Mouse (Mus musculus): ENCODE data around the gene Chtop.

The Chtop gene

GRCm38 (mm10) chr3:90509747-90510123, 437 bp upstream of the Chtop start:
- DNase-seq: no peak

GRCm38 (mm10) chr3:90508287-90508949, 880 bp downstream of the Chtop start:
- no peak for DNase-seq

DNA sequence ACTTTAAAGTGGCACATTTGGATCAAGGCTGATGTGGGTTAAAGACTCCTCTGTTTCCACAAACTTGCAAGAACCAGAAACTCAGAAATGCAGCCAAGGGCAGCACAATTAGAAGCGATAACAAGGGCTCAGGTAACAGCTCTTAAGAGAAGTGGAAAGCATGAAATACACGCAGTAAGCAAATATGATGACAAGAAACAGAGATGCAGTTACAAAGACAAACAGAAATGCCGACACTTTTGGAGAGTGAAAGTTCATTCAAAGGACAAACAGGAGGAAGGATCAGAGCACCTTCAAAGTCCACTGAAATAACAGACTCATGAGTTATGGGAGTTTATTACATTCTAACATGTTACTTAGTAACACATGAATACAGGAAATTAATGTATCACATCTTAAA, 2.9 kb downstream of the Chtop start:
- no peak for DNase-seq

DNA sequence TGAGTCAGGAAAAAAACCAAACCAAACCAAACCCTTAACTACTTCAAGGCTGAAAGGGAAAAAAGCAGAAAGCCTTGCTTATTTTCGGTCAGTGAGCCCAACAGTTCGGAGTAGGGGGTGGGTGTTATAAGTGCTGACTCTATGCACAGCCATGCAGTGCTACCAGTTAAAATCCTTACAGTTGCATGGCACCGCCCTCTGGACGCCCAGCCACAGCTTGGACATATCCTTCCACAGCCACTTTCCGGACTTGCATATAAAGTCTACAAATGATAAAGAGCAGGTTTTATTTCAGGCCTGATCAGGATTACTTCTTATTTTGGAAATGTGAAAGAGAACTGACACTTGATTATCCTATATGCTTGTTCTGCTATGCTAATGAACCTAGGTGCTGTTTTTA, 4.1 kb downstream of the Chtop start:
- DNase-seq: no peak

DNA sequence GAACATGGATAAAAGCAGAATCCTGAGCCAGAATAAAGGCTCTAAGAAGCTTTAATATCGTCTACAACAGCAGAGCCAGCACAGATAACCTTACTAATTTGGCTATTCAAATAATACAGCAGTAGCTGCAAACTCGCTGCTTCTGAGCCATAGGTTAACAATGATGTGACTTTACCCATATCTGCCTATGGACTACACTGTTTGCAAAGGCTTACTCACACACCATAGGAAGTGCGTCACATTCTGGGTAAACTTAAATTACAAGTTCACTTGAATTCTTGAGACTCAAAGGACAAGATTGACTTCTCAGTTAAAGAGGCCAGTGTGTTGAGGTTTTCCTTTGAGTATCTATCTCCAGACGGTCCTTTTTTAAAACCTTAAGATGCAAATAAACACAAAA, 5.9 kb downstream of the Chtop start:
- DNase-seq: no peak

DNA sequence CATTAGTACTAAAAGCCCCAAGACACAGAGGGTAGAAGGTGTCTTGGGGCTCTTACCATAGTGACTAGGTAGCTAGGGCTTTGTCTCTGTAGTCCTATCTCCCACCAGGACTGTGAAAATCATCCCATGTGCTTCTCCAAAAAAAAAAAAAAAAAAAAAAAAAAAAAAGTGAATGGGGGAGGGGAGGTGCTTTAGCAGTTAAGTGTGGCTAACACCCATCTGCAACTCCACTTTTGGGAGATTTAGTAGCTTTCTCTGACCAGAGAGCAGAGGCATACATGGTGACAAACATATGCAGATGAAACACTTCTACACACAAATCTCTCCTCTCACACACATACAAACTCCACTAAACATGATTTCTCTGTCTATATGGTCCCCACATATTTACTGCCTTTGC, 11.7 kb downstream of the Chtop start:
- no peak for DNase-seq

GRCm38 (mm10) chr3:90495850-90496525, 13.3 kb downstream of the Chtop start:
- no peak for DNase-seq

DNA sequence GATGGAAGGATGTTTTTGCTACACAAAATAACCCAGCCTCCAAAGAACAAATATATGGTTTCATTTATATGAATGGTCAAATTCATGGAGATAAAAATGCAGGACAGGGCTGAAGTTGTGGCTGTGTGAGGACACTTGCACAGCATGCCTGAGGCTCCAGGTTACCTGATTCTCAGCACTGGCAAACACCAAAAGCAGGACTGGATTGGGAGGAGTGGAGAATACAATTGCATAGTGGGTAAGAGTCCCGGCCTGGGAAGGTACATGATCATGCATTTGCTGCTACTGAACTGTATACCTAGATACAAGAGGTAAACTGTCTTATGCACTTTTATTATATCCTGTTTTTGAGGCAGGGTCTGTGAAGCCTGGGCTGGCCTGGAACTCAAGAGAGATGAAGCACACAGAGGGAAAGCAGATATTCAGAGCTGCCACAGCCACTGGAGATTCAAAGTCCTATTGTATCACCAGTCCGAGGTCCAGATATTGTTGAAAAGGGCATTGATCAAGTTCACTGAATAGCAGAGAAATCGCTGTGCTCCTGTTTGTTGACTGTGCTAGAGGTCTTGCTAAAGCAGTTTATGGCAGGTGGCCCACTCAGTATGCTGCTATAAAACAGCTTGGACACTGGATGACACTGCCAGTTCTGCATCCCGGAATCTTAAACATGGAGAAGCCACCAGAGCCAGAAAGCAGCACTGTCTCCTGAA, 15.3 kb downstream of the Chtop start:
- no peak for DNase-seq

- peak; percentile 54 for DNase-seq
Measured at GRCm38 (mm10) chr3:90491350-90491749, 17.9 kb downstream of the Chtop start.

DNA sequence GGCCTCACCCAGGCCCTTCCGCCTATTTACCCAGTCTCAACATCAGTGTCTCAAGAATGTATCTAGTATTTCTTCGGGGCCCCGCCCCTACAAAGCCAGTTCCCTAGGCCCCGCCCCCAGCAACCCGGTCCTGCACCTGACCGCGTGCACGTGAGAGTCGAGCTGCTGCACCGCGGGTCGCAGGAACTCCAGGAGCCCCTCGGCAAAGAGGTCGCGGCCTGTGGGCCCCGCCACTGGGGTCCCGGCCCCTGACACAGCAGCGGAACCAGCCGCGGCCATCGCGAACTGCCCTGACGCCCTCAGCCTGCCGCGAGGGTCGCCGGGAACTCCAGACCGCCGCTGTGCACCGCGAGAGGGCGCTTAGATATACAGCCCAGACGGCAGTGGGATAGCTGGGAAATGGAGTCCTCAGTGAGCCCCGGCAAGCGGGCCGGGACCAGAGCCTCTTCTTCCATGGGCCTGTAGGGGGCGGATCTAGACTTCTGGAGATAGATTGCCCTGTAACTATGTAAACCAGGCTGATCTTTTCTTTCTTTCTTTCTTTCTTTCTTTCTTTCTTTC, 18.5 kb downstream of the Chtop start, which contains the start of gene Snapin:
Gene Snapin (minus strand): TSS at position 338 of the 561 bp plus-strand sequence.
- DNase-seq: peak; percentile 94

GRCm38 (mm10) chr3:90488576-90488975, 20.7 kb downstream of the Chtop start:
- DNase-seq: no peak

DNA sequence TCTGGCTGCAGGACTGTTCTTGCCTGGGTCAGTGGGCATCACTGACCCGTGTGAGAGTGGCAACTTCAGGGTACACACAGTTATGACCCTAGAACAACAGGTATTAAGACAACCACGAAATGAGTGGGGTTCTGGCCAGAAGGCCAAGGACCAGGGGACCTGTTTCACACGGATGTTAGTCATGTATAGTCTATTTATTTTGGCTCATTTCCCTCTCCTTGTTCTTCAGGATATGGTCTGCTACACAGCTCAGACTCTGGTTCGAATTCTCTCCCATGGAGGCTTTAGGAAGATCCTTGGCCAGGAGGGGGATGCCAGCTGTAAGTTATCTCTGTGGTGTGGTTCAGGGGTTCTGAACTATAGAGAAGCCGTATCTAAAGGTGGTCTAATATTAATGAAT, 22.3 kb downstream of the Chtop start:
- no peak for DNase-seq

GRCm38 (mm10) chr3:90475831-90476611, 33.3 kb downstream of the Chtop start, which contains the start of gene Ilf2:
TSS of gene Ilf2 (plus strand) at chr3:90476126.
- peak; percentile 97 for DNase-seq

- no peak for DNase-seq
Measured at GRCm38 (mm10) chr3:90475151-90475830, 34.0 kb downstream of the Chtop start.

DNA sequence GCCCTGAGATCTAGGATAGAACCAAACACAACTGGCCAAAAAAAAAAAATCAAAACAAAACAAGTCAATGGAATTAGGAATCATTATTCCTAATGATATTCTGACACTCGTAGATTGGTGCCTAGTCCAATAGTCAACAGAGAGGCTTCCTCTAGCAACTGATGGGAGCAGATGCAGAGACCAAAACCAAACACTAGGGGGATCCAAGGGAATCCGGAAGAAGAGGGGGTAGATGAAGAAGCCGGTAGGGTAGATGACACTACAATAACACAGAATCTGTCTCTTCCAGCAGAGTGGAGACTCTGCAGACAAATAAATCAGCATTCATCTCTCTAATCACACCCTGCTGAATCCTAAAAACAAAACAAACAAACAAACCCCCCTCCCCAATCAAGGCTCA, 37.1 kb downstream of the Chtop start:
- no peak for DNase-seq

GRCm38 (mm10) chr3:90467618-90468300, 41.5 kb downstream of the Chtop start:
- no peak for DNase-seq

GRCm38 (mm10) chr3:90466311-90466766, 43.0 kb downstream of the Chtop start:
- peak; percentile 63 for DNase-seq

GRCm38 (mm10) chr3:90465686-90466310, 43.5 kb downstream of the Chtop start, which contains the start of gene Npr1:
TSS of gene Npr1 (minus strand) at chr3:90465866.
- DNase-seq: no peak

DNA sequence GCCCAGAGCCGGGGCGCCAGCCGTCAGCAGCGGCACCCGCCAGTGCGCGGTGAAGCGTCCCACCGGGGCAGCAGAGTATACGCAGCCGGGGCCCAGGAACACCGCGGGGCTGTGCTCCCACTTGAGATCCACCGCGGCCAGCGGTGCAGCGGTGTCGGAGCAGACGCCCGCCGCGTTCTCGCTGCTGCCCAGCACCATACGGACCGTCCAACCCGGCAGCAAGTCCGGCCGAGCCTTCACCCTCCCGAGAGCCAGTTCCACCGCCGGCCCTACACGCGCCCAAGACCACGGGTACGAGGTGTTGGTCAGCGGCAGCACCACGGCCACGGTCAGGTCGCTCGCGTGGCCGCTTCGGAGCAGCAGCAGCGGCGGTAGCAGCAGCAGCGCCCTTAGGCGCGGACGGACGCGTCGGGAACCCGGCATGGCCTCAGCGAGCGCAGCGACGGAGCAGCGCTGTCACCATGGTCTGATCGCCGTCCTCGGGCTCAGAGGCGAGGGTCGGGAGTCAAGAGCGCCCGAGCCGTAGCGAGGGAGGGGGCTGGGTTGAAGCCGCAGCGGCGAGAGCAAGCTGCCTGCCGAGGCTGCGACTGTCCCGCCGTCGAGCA, 44.1 kb downstream of the Chtop start:
- DNase-seq: no peak

DNA sequence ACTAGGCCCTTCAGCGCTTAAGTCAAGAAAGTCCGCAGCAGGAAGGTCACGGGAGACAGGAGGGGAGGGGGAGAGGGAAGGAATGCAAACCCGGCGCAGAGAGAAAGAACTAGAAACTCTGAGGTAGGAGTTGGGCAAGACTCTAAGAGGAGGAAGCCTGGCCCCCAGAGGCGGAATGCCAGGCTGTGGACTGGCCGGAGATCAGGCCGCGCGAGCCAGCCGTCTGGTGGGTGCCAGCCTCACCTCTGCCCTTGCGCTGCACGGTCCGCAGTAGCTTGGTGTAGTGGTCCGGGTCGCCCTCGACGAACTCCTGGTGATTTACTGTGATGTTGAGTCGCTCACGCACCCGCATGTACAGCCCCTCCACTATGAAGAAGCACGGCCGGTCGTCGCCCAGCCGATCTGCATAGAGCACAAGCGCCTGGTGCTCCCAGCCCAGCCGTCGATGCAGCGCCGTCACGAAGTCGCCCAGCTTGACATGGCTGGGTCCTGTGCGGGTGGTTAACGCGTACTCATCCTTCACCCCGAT, 44.7 kb downstream of the Chtop start:
- DNase-seq: no peak

Data from right cerebral cortex, adult 18-20 months (tissue).